Mouse (Mus musculus) ES-Bruce4 (cell line): Measurements from ENCODE around the gene Pnpo. TPM values are rescaled to one million over a fixed set of nuclear protein-coding genes. Genes with fewer than 3 reads are reported as not detected.
A peak's percentile ranks its signal among the peaks of the same experiment; 100 is the strongest.

Experiments
- H3K27ac ChIP-seq: 2 replicates; pipeline ENCODE4 v1.5.1; 2012; ENCODE audit warnings: low read length, inconsistent platforms; ENCODE audit not compliant: insufficient read depth
- H3K27me3 ChIP-seq: 2 replicates; pipeline ENCODE4 v1.6.1; 2012; ENCODE audit warnings: mild to moderate bottlenecking, low read length, inconsistent platforms; ENCODE audit not compliant: control insufficient read depth, poor library complexity, insufficient read depth, severe bottlenecking
- H3K36me3 ChIP-seq: 2 replicates; pipeline ENCODE4 v1.6.1; 2012; ENCODE audit warnings: inconsistent platforms, mild to moderate bottlenecking, low read length, moderate library complexity; ENCODE audit not compliant: control insufficient read depth, poor library complexity, insufficient read depth, severe bottlenecking
- H3K4me1 ChIP-seq: one replicate; pipeline ENCODE4 v1.8.1; 2011; ENCODE audit warnings: low read length; ENCODE audit not compliant: control insufficient read depth, insufficient read depth
- H3K4me3 ChIP-seq: 2 replicates; pipeline ENCODE4 v1.5.1; 2011; ENCODE audit warnings: low read depth, mild to moderate bottlenecking, low read length
- H3K9ac ChIP-seq: 2 replicates; pipeline ENCODE4 v1.6.1; 2012; ENCODE audit warnings: low read depth, mild to moderate bottlenecking, inconsistent platforms; ENCODE audit not compliant: poor library complexity, severe bottlenecking
- H3K9me3 ChIP-seq: replicated peaks from 2 replicates; pipeline ENCODE4 v1.6.1; 2012; ENCODE audit warnings: mild to moderate bottlenecking, low read length, inconsistent platforms; ENCODE audit not compliant: control insufficient read depth, poor library complexity, insufficient read depth, severe bottlenecking
- CTCF ChIP-seq: IDR thresholded peaks from one replicate; pipeline ENCODE4 v1.8.1; 2011; ENCODE audit warnings: low read depth, low read length
- EP300 ChIP-seq: IDR thresholded peaks from 2 replicates; pipeline ENCODE4 v1.6.1; 2011; ENCODE audit warnings: low read depth, low read length; ENCODE audit not compliant: insufficient read depth
- POLR2A ChIP-seq: IDR thresholded peaks from one replicate; pipeline ENCODE4 v1.8.1; 2011; ENCODE audit warnings: low read length; ENCODE audit not compliant: insufficient read depth
- polyA plus RNA-seq: library from polyadenylated mRNA; stranded (reverse); fragments of >200 nt; gene quantifications from 2 replicates; pipeline ENCODE4 v1.2.4, GENCODE M21; 2011; ENCODE audit warnings: low read depth; ENCODE audit not compliant: missing spikeins, insufficient read depth, insufficient read length

Pnpo gene
- polyA plus RNA-seq, 1 experiment: 23.6 TPM

- no peak for TF ChIP-seq CTCF
- TF ChIP-seq POLR2A: no peak
- no peak for TF ChIP-seq EP300
- H3K9ac ChIP-seq: peak within 1 kb of the TSS; percentile 27
- H3K27ac ChIP-seq: peak within 1 kb of the TSS; percentile 1; the same call in 1 of the 2 replicates
- H3K4me1 ChIP-seq: no peaks in the 10 kb centered on the region
- no peaks in the 10 kb centered on the region for H3K36me3 ChIP-seq
- no peaks in the 10 kb centered on the region for H3K9me3 ChIP-seq
- H3K4me3 ChIP-seq: peak within 1 kb of the TSS; percentile 63
- no peaks in the 10 kb centered on the region for H3K27me3 ChIP-seq
These were observed 39.1 kb upstream of the Pnpo start, which contains the start of gene Sp2 for GRCm38 (mm10) chr11:96982859-96983258. Gene Sp2, minus strand, starts transcription at chr11:96982959.

- Histone ChIP-seq H3K36me3 (no peaks in the 10 kb centered on the region), H3K27ac (peak overlapping the region; percentile 1; the same call in 1 of the 2 replicates), H3K9ac (peak overlapping the region; percentile 27), H3K4me3 (peak overlapping the region; percentile 63), H3K9me3 (no peaks in the 10 kb centered on the region), H3K27me3 (no peaks in the 10 kb centered on the region), H3K4me1 (no peaks in the 10 kb centered on the region)
- TF ChIP-seq POLR2A (no peak), CTCF (peak; percentile 94)
These were observed 38.6 kb upstream of the Pnpo start for GRCm38 (mm10) chr11:96982355-96982754.

GRCm38 (mm10) chr11:96981461-96981860, 37.7 kb upstream of the Pnpo start:
- peak overlapping the region; percentile 27 for H3K9ac ChIP-seq
- peak overlapping the region; percentile 1; the same call in 1 of the 2 replicates for H3K27ac ChIP-seq
- H3K9me3 ChIP-seq: no peaks in the 10 kb centered on the region
- TF ChIP-seq CTCF (no peak), EP300 (no peak), POLR2A (no peak)
- H3K36me3 ChIP-seq: no peaks in the 10 kb centered on the region
- H3K4me3 ChIP-seq: peak overlapping the region; percentile 63
- H3K4me1 ChIP-seq: no peaks in the 10 kb centered on the region
- H3K27me3 ChIP-seq: no peaks in the 10 kb centered on the region

GRCm38 (mm10) chr11:96980021-96980420, 36.2 kb upstream of the Pnpo start:
- H3K27ac ChIP-seq: peak overlapping the region; percentile 96
- peak overlapping the region; percentile 27 for H3K9ac ChIP-seq
- TF ChIP-seq EP300: peak; percentile 45; the same call in 1 of the 2 replicates
- no peak for TF ChIP-seq CTCF
- TF ChIP-seq POLR2A: no peak
- H3K27me3 ChIP-seq: no peaks in the 10 kb centered on the region
- H3K9me3 ChIP-seq: no peaks in the 10 kb centered on the region
- H3K4me1 ChIP-seq: no peaks in the 10 kb centered on the region
- H3K36me3 ChIP-seq: no peaks in the 10 kb centered on the region
- peak overlapping the region; percentile 18; the same call in 1 of the 2 replicates for H3K4me3 ChIP-seq

- Histone ChIP-seq H3K4me1 (no peaks in the 10 kb centered on the region), H3K9me3 (no peaks in the 10 kb centered on the region), H3K27ac (peak overlapping the region; percentile 96), H3K4me3 (no peak overlapping the region), H3K27me3 (no peaks in the 10 kb centered on the region), H3K9ac (peak overlapping the region; percentile 57; the same call in 1 of the 2 replicates), H3K36me3 (no peaks in the 10 kb centered on the region)
- TF ChIP-seq POLR2A (no peak), EP300 (no peak), CTCF (no peak)
These were observed 35.5 kb upstream of the Pnpo start for GRCm38 (mm10) chr11:96979329-96979728.

- Histone ChIP-seq H3K27ac (peak overlapping the region; percentile 66), H3K9ac (peak overlapping the region; percentile 57), H3K4me1 (no peaks in the 10 kb centered on the region), H3K36me3 (no peaks in the 10 kb centered on the region), H3K4me3 (peak overlapping the region; percentile 80), H3K27me3 (no peaks in the 10 kb centered on the region), H3K9me3 (no peaks in the 10 kb centered on the region)
- TF ChIP-seq EP300 (no peak), CTCF (no peak), POLR2A (no peak)
These were observed 34.8 kb upstream of the Pnpo start for GRCm38 (mm10) chr11:96978401-96979246.
